Mouse (Mus musculus) CD4-positive, CD25-positive, alpha-beta regulatory T cell, adult 2 months (primary cell): ENCODE results near the gene Tigar.

Experiments
- DNase-seq: peaks from one replicate; pipeline ENCODE4 v3.0.0-alpha.2; 2012; ENCODE audit warnings: low read depth, low spot score

Tigar gene

DNA sequence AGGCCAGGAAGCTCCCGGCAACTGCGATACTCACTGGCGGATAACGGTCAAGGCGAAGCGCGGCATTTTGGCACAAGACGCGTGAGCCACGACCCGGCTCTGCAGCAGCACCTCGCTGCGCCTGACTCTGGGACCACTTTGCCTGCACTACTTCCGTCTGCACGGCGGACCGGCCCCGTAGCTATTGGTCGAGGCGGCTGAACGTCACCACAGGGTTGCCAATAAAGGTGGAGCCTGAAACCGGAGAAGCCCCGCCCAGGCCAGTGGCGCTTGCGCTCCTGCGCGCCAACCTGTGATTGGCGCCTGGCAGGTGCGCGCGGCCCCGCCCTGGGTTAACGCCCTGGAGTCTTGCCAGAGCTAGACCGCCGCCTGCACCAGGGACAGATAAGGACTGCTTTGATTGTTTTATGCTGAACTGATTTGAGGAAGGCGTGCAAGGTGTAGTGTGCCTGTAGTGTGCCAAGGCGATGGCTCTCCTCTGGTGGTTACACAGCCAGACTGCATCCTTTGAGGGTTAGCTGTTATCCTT lies at the start of gene Tigar:
Gene Tigar, minus strand, starts transcription at position 156 of the 529 bp plus-strand sequence.
- DNase-seq: peak; percentile 97

- DNase-seq: peak; percentile 44
Measured at GRCm38 (mm10) chr6:127157321-127157720, 48.0 kb upstream of the Tigar start.

DNA sequence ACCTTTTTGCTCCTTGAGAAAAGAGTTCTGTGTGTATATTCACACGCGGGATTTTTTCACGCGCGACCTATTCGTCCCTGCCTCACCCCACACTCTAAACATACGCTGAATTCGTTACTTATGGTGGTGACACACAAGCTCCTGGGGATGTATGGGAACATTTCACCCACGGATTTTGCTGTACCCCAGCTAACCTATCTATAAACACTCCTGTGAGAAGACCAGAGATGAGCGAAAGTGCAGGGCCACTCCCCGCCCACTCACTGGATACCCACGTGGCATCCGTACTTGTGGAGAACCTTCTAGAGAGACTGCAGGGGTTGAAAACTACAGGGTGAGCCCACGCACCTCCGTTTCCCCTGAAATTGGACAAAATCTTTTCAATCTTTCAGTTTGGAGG lies 46.1 kb upstream of the Tigar start:
- DNase-seq: peak; percentile 83

- peak; percentile 91 for DNase-seq
Measured at GRCm38 (mm10) chr6:127154708-127155268, 45.4 kb upstream of the Tigar start.

DNA sequence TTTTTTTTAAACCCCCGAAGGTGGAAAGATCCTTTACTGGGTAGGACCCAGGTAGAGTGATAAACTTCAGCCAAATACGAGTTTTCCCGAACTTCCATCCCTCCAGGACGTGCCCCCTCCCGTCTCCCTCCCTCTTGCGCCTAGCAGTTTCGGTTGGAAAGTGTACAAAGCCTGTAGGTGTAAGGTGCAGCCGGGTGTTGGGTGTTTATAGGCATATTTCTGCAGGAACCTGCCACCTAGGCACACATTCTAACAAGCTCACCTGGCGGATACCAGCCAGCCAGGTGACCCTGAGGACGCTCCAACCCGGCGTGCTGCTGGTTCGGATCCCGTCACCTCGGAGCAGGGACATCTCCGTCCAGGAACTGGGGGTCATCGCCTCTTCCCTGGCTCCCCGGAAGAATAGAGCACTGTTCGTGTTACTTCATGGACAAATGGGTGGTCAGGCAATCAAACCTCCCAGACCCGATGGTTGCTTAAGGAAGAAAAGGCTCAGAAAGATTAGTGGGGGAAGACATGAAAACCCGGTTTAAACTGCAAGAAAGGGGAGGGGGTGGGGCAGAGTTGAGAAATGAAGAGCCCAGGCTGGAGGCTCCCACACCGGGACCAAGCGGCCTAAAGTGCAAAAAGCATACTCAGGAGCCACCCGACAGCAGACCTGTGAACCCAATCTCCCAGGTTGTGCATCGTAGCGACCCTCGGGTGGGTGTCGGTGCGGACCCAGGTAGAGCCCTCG lies 44.8 kb upstream of the Tigar start:
- peak; percentile 61 for DNase-seq

DNA sequence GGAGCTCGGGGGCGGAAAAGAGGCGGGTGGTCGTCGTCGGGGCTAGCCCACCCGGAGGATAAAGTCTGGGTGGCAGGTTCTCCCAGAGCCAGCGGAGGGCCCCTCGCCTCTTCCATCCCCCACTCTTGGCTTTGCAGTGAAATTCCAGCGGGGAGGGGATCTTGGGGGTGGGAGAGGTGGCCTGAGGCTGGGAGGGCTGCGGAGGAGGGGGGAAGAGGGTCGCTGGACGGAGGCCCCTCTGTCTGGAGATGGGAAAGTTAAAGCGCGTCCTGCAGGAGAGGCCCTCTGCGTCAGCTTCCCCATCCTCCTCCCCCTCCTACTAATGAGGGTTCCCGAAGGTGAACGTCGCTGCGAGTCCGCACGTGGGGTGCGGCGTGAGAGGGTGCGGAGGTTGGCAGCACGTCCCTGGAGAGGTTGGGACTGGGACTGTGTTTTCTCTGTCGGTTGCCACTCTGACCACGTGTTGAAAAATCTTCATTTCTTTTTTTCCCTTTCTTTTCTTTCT lies 44.0 kb upstream of the Tigar start:
- peak; percentile 69 for DNase-seq

DNA sequence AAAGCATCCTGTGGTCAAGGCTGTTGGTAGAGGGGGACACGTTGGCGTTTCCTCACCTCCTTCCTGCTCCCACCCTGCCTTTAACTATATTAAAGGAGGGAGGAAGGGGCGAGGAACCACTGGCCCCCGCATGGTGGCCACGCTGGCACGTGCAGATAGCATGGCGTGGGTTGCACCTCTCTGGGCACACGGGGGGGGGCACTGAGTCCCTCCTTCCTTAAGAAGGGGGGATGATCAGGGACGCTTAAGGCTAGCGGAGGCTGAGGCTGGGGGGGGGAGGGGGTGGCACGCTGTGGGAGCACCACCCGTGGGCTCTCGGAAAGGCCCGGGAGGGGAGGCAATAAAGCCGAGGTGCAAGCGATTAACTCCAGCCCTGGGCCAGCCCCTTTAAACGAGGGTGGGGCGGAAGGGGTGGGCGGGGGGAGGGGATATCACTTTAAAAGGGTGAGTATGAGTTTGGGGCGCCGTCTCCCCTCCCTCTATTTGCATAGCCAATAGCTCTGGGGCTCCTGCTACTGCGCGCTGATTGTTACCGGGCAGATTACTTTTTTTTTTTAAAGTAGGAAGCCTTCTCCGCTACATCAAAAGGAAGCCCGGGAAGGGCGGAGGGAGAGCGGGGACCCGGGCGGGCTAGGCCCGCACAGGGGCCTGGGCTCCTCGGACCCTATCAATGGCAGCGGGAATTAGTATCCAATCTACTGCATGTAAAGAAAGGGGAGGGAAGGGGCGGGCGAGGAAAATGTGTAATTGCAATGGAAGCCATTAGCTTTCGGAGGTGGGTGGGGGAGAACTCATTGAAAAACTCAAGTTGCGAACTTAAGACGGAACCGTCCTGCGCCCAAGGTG lies 43.0 kb upstream of the Tigar start, which contains the start of gene Ccnd2:
Gene Ccnd2, minus strand, starts transcription at position 88 of the 846 bp plus-strand sequence.
- DNase-seq: peak; percentile 94

DNA sequence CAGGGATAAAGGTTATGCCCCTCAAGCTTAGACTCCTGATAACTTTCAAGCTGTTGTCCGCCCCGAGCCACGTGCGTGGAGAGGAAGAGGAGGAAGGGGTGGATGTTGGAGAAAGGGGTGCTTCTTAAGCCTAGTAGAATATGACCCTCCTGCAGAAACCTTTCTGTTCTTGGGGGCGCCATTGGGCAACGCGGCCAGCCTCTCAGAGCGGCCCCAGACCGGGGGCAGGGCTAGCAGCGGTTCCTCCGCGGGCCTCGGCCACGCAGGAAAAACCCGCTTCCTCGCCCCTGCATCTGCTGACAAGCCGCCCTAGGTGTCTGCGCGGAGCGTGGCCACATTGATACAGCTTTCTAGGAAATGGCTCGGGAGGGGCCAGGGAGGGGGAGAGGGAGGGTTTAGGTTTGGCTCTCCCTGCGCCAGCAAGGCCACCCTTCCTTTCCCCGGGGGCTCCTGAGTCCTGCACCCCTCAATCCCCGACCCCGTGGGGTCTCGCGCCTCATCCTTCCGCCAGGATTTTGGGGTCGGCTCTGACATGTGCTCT lies 42.3 kb upstream of the Tigar start:
- DNase-seq: peak; percentile 86

DNA sequence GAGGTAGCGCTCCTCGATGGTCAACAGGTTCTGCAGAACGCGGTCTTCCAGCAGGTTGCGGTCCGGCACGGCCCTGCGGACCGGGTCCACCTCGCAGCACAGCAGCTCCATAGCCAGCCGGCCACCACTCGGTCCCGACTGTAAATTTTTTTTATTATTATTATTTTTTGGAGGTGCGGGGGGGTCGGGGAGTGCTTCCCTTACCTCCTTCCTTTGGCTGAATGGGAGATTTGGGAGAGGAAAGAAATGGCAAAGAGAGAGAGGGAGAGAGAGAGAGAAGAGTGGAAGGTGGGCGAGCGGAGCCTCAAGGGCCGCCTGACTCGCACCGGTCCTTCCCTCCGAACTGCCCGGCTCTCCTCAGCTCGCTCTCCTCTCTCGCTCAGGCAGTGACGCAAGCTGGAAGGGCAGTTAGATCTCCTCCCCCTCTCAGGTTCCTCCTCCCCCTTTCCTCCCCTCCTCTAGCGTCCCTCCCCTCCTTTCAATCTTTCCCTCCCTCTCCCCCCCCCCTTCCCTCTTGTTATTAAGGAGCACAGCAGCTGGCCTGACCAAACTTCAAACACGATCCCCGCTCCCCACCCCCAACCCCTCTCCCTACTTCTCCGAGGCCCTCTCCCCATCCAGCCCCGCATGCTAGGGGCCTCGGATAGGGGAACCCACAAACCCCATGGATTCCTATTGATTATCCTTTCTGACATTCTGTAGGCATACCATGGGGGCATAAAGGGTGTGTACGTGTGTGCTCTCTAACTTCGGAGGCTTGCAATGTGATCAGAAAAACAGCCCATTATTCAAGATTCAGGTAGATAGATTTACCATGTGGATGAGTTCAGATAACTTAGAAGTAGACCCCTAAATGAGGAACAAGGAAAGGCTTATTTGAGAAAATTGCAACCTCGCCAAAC lies 41.6 kb upstream of the Tigar start:
- DNase-seq: peak; percentile 89

GRCm38 (mm10) chr6:127149944-127150662 lies 40.7 kb upstream of the Tigar start:
- peak; percentile 57 for DNase-seq

DNA sequence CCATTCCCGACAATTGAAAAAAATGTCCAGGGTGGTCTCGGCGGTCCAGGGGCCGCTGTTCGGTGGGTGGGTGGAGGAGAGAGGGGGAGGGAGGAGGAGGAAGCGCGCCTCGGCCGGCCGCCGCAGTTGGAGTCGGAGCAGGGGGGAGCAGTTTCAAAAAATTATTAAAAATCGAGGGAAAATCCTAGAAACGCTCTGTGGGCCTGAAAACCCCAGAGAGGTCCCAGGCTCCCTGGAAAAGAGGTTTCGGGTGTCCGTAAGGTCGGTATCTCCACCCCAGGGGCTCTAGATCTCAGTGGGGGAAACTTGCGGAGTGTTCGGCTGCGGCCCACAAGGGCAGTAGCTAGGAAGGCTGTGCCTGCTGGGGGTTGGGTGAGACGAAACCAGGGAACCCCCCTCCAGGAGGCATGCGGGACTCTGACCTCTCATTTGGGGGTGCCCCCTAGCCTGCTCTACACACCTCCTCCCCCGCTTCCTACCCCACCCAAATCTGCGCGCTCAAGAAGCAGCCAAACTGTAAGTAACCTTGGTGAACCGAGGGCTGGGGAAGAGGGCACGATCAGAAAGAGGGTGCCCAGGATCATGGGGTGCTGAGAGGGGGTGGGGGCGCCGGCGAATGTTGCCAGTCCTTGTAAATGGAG lies 40.1 kb upstream of the Tigar start:
- DNase-seq: peak; percentile 68

- DNase-seq: peak; percentile 49
Measured at GRCm38 (mm10) chr6:127148526-127149302, 39.4 kb upstream of the Tigar start.

GRCm38 (mm10) chr6:127147665-127148064 lies 38.3 kb upstream of the Tigar start:
- DNase-seq: peak; percentile 94

- DNase-seq: no peak
Measured at GRCm38 (mm10) chr6:127146322-127146947, 37.1 kb upstream of the Tigar start.

- no peak for DNase-seq
Measured at GRCm38 (mm10) chr6:127145464-127146190, 36.3 kb upstream of the Tigar start.

DNA sequence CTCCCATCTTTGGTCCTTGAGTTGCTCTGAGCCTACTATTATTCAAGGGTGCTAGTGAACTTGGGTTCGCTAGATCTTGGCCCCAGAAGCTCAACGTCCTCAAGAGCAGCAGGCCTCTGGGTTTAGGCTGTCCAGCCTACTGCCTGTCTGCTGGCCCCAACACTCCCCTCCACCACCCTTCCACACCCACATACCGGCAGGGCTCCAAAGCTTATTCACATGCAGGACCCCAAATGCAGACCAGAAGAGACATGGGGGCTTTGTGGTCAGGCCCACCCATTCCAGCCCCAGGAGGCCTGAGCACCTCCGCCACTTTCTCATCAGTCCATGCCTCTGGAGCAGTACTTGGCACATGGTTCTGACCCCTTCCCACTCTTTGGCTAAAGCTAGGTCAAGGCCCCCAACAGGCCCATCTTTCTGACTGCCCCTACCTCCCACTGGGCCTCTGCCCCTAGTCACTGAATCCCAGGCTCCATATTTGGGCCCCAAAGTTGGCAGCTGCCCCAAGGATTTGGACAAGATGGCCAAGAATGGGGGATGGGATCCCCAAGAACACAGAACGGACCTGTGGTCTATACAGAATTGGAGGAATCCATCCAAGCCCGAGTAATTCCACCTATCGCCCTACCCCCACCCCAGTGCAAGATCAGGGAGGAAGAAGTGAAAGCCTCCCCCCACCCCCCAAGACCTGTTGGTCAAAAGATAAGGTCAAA lies 34.4 kb upstream of the Tigar start:
- no peak for DNase-seq

GRCm38 (mm10) chr6:127143124-127143520 lies 33.8 kb upstream of the Tigar start:
- peak; percentile 33 for DNase-seq
